ENCODE assay signal across 9 mouse cellular contexts in genomic region chr9:120502013-120502412, GRCm38 (mm10). TPM values are rescaled to one million over a fixed set of nuclear protein-coding genes. Genes with fewer than 3 reads are reported as not detected.
DNase-seq lines count a peak whose midpoint lies in the region; ATAC-seq and TF ChIP-seq lines count a peak whose summit lies in the region.
"Had no signal": no experiment of that assay in that cellular context is flagged by ENCODE, and none has a peak within 500 bp of the region (broad histone marks: within the 10 kb centered on the region; RNA-seq: fewer than 3 reads in every experiment).

No protein-coding gene starts in this region.

- H3K9ac ChIP-seq in ES-E14 (ENCODE audit: insufficient read depth, low read depth, low read length, poor library complexity, severe bottlenecking) = no peak overlapping the region
- H3K9ac ChIP-seq in lung, embryonic 16.5 days (ENCODE audit: low read length) = no peak overlapping the region
- H3K9ac ChIP-seq: lung, embryonic 15.5 days had no signal

- H3K9me3 ChIP-seq in ES-E14 (ENCODE audit: control insufficient read depth, insufficient read depth, low read depth, low read length) = no peaks in the 10 kb centered on the region
- H3K9me3 ChIP-seq in lung, embryonic 16.5 days (ENCODE audit: control insufficient read depth, low read length) = peaks cover 5% of the 10 kb centered on the region; the same call in 1 of the 2 replicates
- H3K9me3 ChIP-seq: lung, embryonic 15.5 days had no signal

- H3K36me3 ChIP-seq in ES-E14 (ENCODE audit: control insufficient read depth, insufficient read depth, low read length, poor library complexity, severe bottlenecking) = no peaks in the 10 kb centered on the region
- H3K36me3 ChIP-seq in lung, embryonic 16.5 days (ENCODE audit: control insufficient read depth, insufficient read depth, low read length) = no peaks in the 10 kb centered on the region
- H3K36me3 ChIP-seq: lung, embryonic 15.5 days had no signal

- in situ Hi-C loops in ES-E14 (cut with MboI; ENCODE audit: low sequenced_read_pairs in 2 of 2, unreplicated experiment in 2 of 2) = loop anchor here in 1 of 2 experiments (5.0 kb wide), 1 partner anchor 80 kb away; no protein-coding TSS in a partner anchor

- no peak overlapping the region for H3K27ac ChIP-seq in ES-E14 (ENCODE audit: insufficient read depth, low read depth, low read length, poor library complexity, severe bottlenecking)
- H3K27ac ChIP-seq in layer of hippocampus, adult 2 months = no peak overlapping the region
- no peak overlapping the region for H3K27ac ChIP-seq in lung, embryonic 16.5 days (ENCODE audit: low read length)
- H3K27ac ChIP-seq: lung, embryonic 15.5 days had no signal

- TF ChIP-seq CTCF in layer of hippocampus, adult 2 months (conservative IDR thresholded peaks at IDR 0.05) = peak; percentile 92

- no peak overlapping the region for H3K4me2 ChIP-seq in lung, embryonic 16.5 days (ENCODE audit: low read depth, low read length)
- H3K4me2 ChIP-seq: lung, embryonic 15.5 days had no signal

- H3K4me1 ChIP-seq in ES-E14 (ENCODE audit: control insufficient read depth in 2 of 2, insufficient read depth in 2 of 2, low read length in 2 of 2, poor library complexity in 1 of 2) = no peaks in the 10 kb centered on the region
- H3K4me1 ChIP-seq in lung, embryonic 16.5 days (replicated peaks; ENCODE audit: control insufficient read depth, insufficient read depth, low read length) = no peaks in the 10 kb centered on the region; the same call in 1 of the 2 replicates

- 3% methylated on average over 8 of the region's 8 CpGs for WGBS in lung, embryonic 16.5 days

- intact Hi-C loops in heart, postnatal 36 days (cut with DNase I) = loop anchor here (1.0 to 5.0 kb wide), 4 partner anchors 69 to 740 kb away; partner anchors contain the start of gene Rpl14

- no peaks in the 10 kb centered on the region for H3K27me3 ChIP-seq in lung, embryonic 16.5 days (ENCODE audit: control insufficient read depth, insufficient read depth, low read depth, low read length)
- H3K27me3 ChIP-seq: lung, embryonic 15.5 days had no signal

- peak; percentile 87 for DNase-seq in ES-E14 (ENCODE audit: low read depth, low spot score)
- DNase-seq in adrenal gland, postnatal 25 days = peak; percentile 68
- DNase-seq in heart, postnatal 36 days = peak; percentile 66 to 83
- DNase-seq in layer of hippocampus, adult 2 months (ENCODE audit: low spot score in 2 of 2) = peak; percentile 70 to 82
- peak; percentile 89 for DNase-seq in retina, postnatal 1 day
- peak; percentile 34 for DNase-seq in urinary bladder, adult 2 months (ENCODE audit: low spot score)

- ATAC-seq in erythroblast, adult 5-6 weeks (replicated peaks; ENCODE audit: low FRiP score, poor library complexity, severe bottlenecking) = peak; percentile 70
- peak; percentile 56 for ATAC-seq in lung, embryonic 16.5 days (ENCODE audit: low read depth)

- H3K4me3 ChIP-seq in ES-E14 (ENCODE audit: insufficient read depth in 1 of 2, low read depth in 1 of 2, low read length in 2 of 2, poor library complexity in 1 of 2, severe bottlenecking in 1 of 2) = no peak overlapping the region
- H3K4me3 ChIP-seq in layer of hippocampus, adult 2 months = no peak overlapping the region
- H3K4me3 ChIP-seq in lung, embryonic 16.5 days (ENCODE audit: low read length) = no peak overlapping the region
- H3K4me3 ChIP-seq: lung, embryonic 15.5 days had no signal

TF ChIP-seq in ES-E14, 5 proteins besides CTCF, POLR2A, EP300 and RAD21:
- TF ChIP-seq CHD2 (IDR thresholded peaks at IDR 0.05; ENCODE audit: low read depth, low read length) (no peak), ZNF384 (IDR thresholded peaks at IDR 0.05; ENCODE audit: low read depth, low read length) (no peak), ZC3H11A (IDR thresholded peaks at IDR 0.05; ENCODE audit: borderline replicate concordance, low read depth, low read length) (0 out of 2 replicates have a peak, but pooled peaks have one; percentile 59), HCFC1 (IDR thresholded peaks at IDR 0.05; ENCODE audit: borderline replicate concordance, insufficient read depth, low read length) (no peak)

RNA-seq across cellular contexts. Expression of gene Eif1b, which starts 10.0 kb away (rescaled TPM):
- total RNA-seq in ES-E14 (2012; rRNA removed) = 16.6 and 24.3 TPM in 2 replicates
- total RNA-seq in adrenal gland, postnatal 25 days (2021) = 45.6 and 51.8 TPM in 2 replicates
- total RNA-seq in erythroblast, adult 5-6 weeks (2015; ENCODE audit: low replicate concordance) = 23.6 and 24.2 TPM in 2 replicates
- 17.6 and 31.2 TPM in 2 replicates for total RNA-seq in erythroblast, adult 5-6 weeks (2017; ENCODE audit: low replicate concordance)
- 10 to 100 TPM; 53.8 to 64.1 TPM for total RNA-seq in heart, postnatal 36 days (2021)
- total RNA-seq in layer of hippocampus, adult 2 months (2021) = 100 to 1,000 TPM; 203 to 206 TPM
- polyA plus RNA-seq in lung, embryonic 16.5 days (2015; fragmentation: Nextera tagmentation; extraction: Ambion mirVana) = 155 and 173 TPM in 2 replicates
- 61.3 and 68.7 TPM in 2 replicates for polyA plus RNA-seq in urinary bladder, adult 2 months (2012; rRNA removed)

RNA-seq across cellular contexts. Expression of gene Entpd3, which starts 37.6 kb away (rescaled TPM):
- total RNA-seq in ES-E14 (2012; rRNA removed) = 0.45 and 0.53 TPM in 2 replicates
- total RNA-seq in adrenal gland, postnatal 25 days (2021) = 1.8 and 2.3 TPM in 2 replicates
- total RNA-seq in erythroblast, adult 5-6 weeks (2015; ENCODE audit: low replicate concordance) = 0.63 TPM in 1 of 2 replicates, not detected in the other
- total RNA-seq in erythroblast, adult 5-6 weeks (2017; ENCODE audit: low replicate concordance) = 0.17 TPM in 1 of 2 replicates, not detected in the other
- total RNA-seq in heart, postnatal 36 days (2021) = not detected
- total RNA-seq in layer of hippocampus, adult 2 months (2021) = 1 to 10 TPM; 7.6 to 7.7 TPM
- 9.3 and 10.8 TPM in 2 replicates for polyA plus RNA-seq in lung, embryonic 16.5 days (2015; fragmentation: Nextera tagmentation; extraction: Ambion mirVana)
- 52.9 and 67.7 TPM in 2 replicates for polyA plus RNA-seq in urinary bladder, adult 2 months (2012; rRNA removed)

Comparison
In these comparisons a context has a peak if more than half of its experiments do, and no peak if none do; other contexts are left out.
1. DNase-seq: peak in every context shown above with its lines; median percentile 89 in retina, postnatal 1 day; 87 in ES-E14; 76 in layer of hippocampus, adult 2 months; 74 in heart, postnatal 36 days; 68 in adrenal gland, postnatal 25 days; 34 in urinary bladder, adult 2 months.